Mouse (Mus musculus) thymus, adult 2 months (tissue): Measurements from ENCODE around the gene Trim72. TPM values are rescaled to one million over a fixed set of nuclear protein-coding genes. Genes with fewer than 3 reads are reported as not detected.

Source experiments
- DNase-seq: peaks from one replicate; pipeline ENCODE4 v3.0.0; 2021
- H3K27ac ChIP-seq: fragments of 200-500 bp; 2 replicates; pipeline ENCODE4 v1.5.1; 2012; ENCODE audit warnings: low read length, control low read depth; ENCODE audit not compliant: control insufficient read depth, insufficient read depth
- H3K27me3 ChIP-seq: fragments of 200-500 bp; 2 replicates; pipeline ENCODE4 v1.6.1; 2012; ENCODE audit warnings: mild to moderate bottlenecking, low read length, moderate library complexity, mixed read lengths; ENCODE audit not compliant: control insufficient read depth, insufficient read depth
- H3K36me3 ChIP-seq: fragments of 200-500 bp; 2 replicates; pipeline ENCODE4 v1.6.1; 2012; ENCODE audit warnings: mild to moderate bottlenecking, low read length, moderate library complexity; ENCODE audit not compliant: control insufficient read depth, insufficient read depth
- H3K4me1 ChIP-seq: fragments of 200-500 bp; replicated peaks from 2 replicates; pipeline ENCODE4 v1.6.1; 2012; ENCODE audit warnings: low read length; ENCODE audit not compliant: control insufficient read depth, insufficient read depth
- H3K4me3 ChIP-seq: fragments of 200-500 bp; 2 replicates; pipeline ENCODE4 v1.5.1; 2012; ENCODE audit warnings: mild to moderate bottlenecking, low read length, control low read depth, moderate library complexity; ENCODE audit not compliant: control insufficient read depth, insufficient read depth
- CTCF ChIP-seq: fragments of 200-500 bp; IDR thresholded peaks from 2 replicates; pipeline ENCODE4 v1.5.1; 2012; ENCODE audit warnings: mild to moderate bottlenecking, control low read depth, low read length, moderate library complexity, borderline replicate concordance; ENCODE audit not compliant: control insufficient read depth, poor library complexity, insufficient read depth; ENCODE audit errors: extremely low read depth
- POLR2A ChIP-seq: fragments of 200-500 bp; IDR thresholded peaks from 2 replicates; pipeline ENCODE4 v1.6.1; 2012; ENCODE audit warnings: mild to moderate bottlenecking, low read length, control low read depth, moderate library complexity; ENCODE audit not compliant: control insufficient read depth, poor library complexity, insufficient read depth; ENCODE audit errors: extremely low read depth
- WGBS: fragments of 180-500 bp; shearing (Covaris S2); methylation state at CpG from one replicate; pipeline ENCODE4 v1.1.7; 2018; 5-methylcytosine and 5-hydroxymethylcytosine counted together
- polyA plus RNA-seq: library from polyadenylated mRNA; depleted of rRNA; stranded (reverse); fragments of >200 nt; gene quantifications from 2 replicates; pipeline ENCODE4 v1.2.3, GENCODE M21; 2012

Trim72 gene
- polyA plus RNA-seq, 1 experiment = 13.4 TPM

DNA sequence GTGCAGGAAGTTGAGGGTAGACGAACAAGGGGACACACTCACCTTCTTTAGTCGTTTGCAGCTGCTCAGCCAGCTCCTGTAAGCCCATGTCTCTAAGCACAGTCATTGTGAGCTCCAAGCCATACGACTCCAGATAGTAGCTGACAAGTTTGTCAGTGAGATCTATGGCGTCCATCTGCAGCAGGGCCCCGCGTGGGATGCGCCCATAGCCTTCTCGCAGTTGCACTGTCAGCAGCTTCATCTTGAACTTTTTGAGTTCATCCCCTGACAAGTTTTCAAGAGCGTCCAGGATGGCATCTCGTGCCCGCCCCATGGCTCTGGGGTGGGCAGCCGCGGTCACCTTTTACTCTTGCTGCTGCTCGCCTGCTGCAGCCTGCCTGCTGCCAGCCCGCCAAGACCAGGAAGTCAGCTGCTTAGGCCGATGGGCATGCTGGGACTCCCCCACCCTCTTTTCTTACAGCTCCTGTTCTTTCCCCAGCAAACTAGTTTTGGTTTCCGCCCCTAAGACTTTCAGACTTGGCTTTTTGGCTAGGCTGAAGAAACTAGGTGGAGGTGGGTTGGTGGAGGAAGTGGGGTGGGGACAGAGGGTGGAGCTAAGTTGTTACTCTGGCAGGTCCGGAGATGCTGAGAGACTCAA lies 10.3 kb upstream of the Trim72 start, which contains the start of gene Pycard:
Gene Pycard (minus strand): TSS at position 527 of the 637 bp plus-strand sequence.
- under 1% methylated on average over 18 of the region's 18 CpGs for WGBS
- DNase-seq = peak; percentile 86
- H3K4me3 ChIP-seq = peak within 1 kb of the TSS; percentile 80
- H3K36me3 ChIP-seq = peaks cover 31% of the 10 kb centered on the region; the same call in 1 of the 2 replicates
- no peaks in the 10 kb centered on the region for H3K27me3 ChIP-seq
- H3K27ac ChIP-seq = peak within 1 kb of the TSS; percentile 95
- H3K4me1 ChIP-seq = peaks cover 11% of the 10 kb centered on the region
- TF ChIP-seq POLR2A = peak; percentile 92
- no peak for TF ChIP-seq CTCF

DNA sequence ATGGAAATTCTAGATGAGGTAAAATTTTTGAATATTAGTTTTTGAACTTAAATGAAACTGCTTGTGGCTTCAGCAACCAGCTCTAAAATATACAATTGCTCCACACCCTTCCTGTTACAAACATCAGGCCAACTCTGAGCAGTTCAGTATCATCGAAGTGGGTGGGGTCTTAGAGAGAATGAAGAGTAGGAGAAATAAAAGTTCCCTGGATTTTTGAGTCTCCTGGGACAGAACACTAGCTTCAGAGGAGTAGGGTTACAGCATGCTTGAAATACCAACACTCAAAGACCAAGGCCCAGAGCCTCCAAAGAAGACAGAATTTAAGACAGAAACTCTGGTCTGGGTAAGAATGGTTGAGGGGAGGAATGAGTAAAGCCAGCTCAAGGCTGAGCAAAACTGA lies 4.3 kb upstream of the Trim72 start:
- Histone ChIP-seq H3K4me1 (peaks cover 8% of the 10 kb centered on the region), H3K27ac (no peak overlapping the region), H3K36me3 (no peaks in the 10 kb centered on the region), H3K27me3 (no peaks in the 10 kb centered on the region), H3K4me3 (no peak overlapping the region)
- WGBS = 76% methylated on average over 1 of the region's 1 CpGs
- no peak for DNase-seq
- TF ChIP-seq POLR2A = no peak
- TF ChIP-seq CTCF = no peak

- DNase-seq = no peak
- TF ChIP-seq CTCF = no peak
- TF ChIP-seq POLR2A = no peak
- no peak overlapping the region for H3K4me3 ChIP-seq
- peaks cover 16% of the 10 kb centered on the region for H3K4me1 ChIP-seq
- no peaks in the 10 kb centered on the region for H3K36me3 ChIP-seq
- H3K27ac ChIP-seq = no peak overlapping the region
- 55% methylated on average over 1 of the region's 1 CpGs for WGBS
- no peaks in the 10 kb centered on the region for H3K27me3 ChIP-seq
Measured at GRCm38 (mm10) chr7:128000068-128000950, 3.4 kb upstream of the Trim72 start.

DNA sequence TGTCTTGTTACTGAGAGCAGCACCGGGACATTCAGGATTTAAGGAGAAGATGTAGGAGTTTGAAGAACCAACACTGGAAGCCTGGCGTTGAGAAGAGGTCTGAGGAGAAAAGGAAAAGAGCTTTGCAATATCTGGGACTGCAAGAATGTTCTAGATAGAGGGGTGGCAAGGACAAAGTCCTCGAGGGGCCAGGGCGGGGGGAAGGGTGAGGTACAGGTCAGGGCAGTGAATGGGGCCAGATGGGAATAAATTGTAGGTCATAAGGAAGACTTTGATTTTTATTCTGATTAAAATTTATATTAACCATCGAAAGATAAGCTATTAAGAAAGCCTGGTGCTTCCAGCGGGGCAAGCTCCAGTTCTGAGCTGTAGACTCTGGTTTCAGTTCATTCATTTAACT lies 651 bp upstream of the Trim72 start:
- DNase-seq = no peak
- H3K4me1 ChIP-seq = peaks cover 16% of the 10 kb centered on the region
- no peaks in the 10 kb centered on the region for H3K36me3 ChIP-seq
- H3K27me3 ChIP-seq = no peaks in the 10 kb centered on the region
- H3K4me3 ChIP-seq = no peak overlapping the region
- TF ChIP-seq POLR2A (no peak), CTCF (no peak)
- 98% methylated on average over 6 of the region's 6 CpGs for WGBS
- H3K27ac ChIP-seq = no peak overlapping the region

DNA sequence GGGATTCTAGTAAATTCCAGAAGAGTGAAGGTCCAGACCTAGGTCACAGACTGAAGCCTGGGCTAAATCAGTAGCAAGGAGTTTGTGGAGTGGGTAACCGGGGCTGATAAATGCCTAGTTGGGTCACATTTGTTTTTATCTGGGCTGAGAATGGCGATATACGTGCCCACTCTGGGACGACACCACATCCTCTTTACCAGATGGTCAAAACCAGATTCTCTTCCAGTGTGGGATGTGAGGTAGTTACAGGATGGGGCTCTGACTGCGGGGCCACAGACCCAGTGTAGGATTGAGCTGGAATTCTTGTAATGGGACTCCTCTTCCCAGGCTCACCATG lies 369 bp downstream of the Trim72 start:
- no peak overlapping the region for H3K4me3 ChIP-seq
- TF ChIP-seq POLR2A (no peak), CTCF (no peak)
- 50% methylated on average over 5 of the region's 5 CpGs for WGBS
- H3K27ac ChIP-seq = no peak overlapping the region
- H3K4me1 ChIP-seq = peaks cover 16% of the 10 kb centered on the region
- no peaks in the 10 kb centered on the region for H3K36me3 ChIP-seq
- H3K27me3 ChIP-seq = no peaks in the 10 kb centered on the region
- no peak for DNase-seq

DNA sequence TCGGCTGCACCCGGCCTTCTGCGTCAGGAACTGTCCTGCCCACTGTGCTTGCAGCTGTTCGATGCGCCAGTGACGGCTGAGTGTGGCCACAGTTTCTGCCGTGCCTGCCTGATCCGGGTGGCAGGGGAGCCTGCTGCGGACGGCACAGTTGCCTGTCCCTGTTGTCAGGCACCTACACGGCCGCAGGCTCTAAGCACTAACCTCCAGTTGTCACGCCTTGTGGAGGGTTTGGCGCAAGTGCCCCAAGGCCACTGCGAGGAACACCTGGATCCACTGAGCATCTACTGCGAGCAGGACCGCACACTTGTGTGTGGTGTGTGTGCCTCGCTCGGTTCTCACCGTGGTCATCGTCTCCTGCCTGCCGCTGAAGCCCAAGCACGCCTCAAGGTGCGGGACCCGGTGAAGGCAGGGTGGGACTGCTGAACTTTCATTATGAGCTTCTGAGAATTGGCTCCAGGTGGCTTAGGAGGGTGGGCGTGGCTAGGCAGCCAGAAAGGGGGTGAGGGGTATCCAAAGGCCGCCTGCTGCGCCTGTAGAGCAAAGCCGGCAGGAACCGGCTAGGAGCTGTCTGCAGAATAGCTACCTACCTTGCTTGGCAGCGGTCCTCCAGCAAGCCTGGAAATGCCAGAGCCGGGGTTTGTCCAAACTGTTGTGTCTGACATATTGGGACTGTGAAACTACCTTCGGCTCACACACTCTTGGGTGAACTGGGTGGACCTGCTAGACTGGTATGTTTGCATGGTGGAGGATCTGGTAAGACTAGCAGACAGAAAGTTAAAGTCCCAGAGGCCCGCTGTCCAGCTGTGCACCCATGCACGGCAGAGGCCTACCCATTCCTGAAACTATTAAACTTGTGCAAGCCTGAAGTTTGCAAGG lies 976 bp downstream of the Trim72 start:
- 50% methylated on average over 35 of the region's 35 CpGs for WGBS
- Histone ChIP-seq H3K4me1 (peaks cover 16% of the 10 kb centered on the region), H3K4me3 (peak overlapping the region; percentile 10; the same call in 1 of the 2 replicates), H3K27ac (no peak overlapping the region), H3K27me3 (no peaks in the 10 kb centered on the region), H3K36me3 (no peaks in the 10 kb centered on the region)
- TF ChIP-seq CTCF = no peak
- no peak for TF ChIP-seq POLR2A
- DNase-seq = peak; percentile 51
